Mouse (Mus musculus) cerebellum, adult 18-20 months (tissue): Measurements from ENCODE around the gene Cdk7.

Experiments used
- DNase-seq, 2 experiments: peaks; one replicate each; pipeline ENCODE4 v3.0.0; 2021

Cdk7 gene

GRCm38 (mm10) chr13:100724051-100724754, 6.5 kb downstream of the Cdk7 start:
- peak in 1 of 2 experiments; percentile 10 for DNase-seq

- no peak for DNase-seq
These were observed 9.1 kb downstream of the Cdk7 start for GRCm38 (mm10) chr13:100721656-100722055.

GRCm38 (mm10) chr13:100715467-100715866, 15.3 kb downstream of the Cdk7 start:
- DNase-seq: no peak

GRCm38 (mm10) chr13:100706206-100706605, 24.5 kb downstream of the Cdk7 start:
- no peak for DNase-seq

- DNase-seq: no peak
These were observed 27.3 kb downstream of the Cdk7 start for GRCm38 (mm10) chr13:100703468-100703867.

GRCm38 (mm10) chr13:100698866-100699265, 31.9 kb downstream of the Cdk7 start:
- DNase-seq: no peak

GRCm38 (mm10) chr13:100697541-100697940, 33.2 kb downstream of the Cdk7 start:
- no peak for DNase-seq

- no peak for DNase-seq
These were observed 43.2 kb downstream of the Cdk7 start for GRCm38 (mm10) chr13:100687513-100687912.

GRCm38 (mm10) chr13:100684355-100684754, 46.4 kb downstream of the Cdk7 start:
- DNase-seq: no peak

GRCm38 (mm10) chr13:100682837-100683236, 47.9 kb downstream of the Cdk7 start:
- DNase-seq: no peak

GRCm38 (mm10) chr13:100681615-100682014, 49.1 kb downstream of the Cdk7 start:
- DNase-seq: no peak

GRCm38 (mm10) chr13:100675936-100676635, 54.7 kb downstream of the Cdk7 start:
- no peak for DNase-seq

GRCm38 (mm10) chr13:100670181-100670741, 60.5 kb downstream of the Cdk7 start:
- DNase-seq: no peak

GRCm38 (mm10) chr13:100669291-100670022, 61.3 kb downstream of the Cdk7 start, which contains the start of gene Ccdc125:
Gene Ccdc125, plus strand, starts transcription at chr13:100669717.
- DNase-seq: no peak

- peak; percentile 60 to 69 for DNase-seq
These were observed 70.8 kb downstream of the Cdk7 start for GRCm38 (mm10) chr13:100659864-100660456.

GRCm38 (mm10) chr13:100658091-100658490, 72.6 kb downstream of the Cdk7 start:
- DNase-seq: no peak
